Mouse (Mus musculus) ES-E14 (cell line): ENCODE data around the gene Pi4kb.
"Not testable (repeated sequence)": the region's sequence is repeated elsewhere in the genome, so short reads cannot be mapped to it uniquely, and the experiment has no call there.

Experiments
- CHD2 ChIP-seq: IDR thresholded peaks from 2 replicates; pipeline ENCODE4 v1.6.1; 2014; ENCODE audit warnings: mild to moderate bottlenecking, low read depth, low read length, inconsistent platforms
- HCFC1 ChIP-seq: IDR thresholded peaks from 2 replicates; pipeline ENCODE4 v1.6.1; 2012; ENCODE audit warnings: low read length, inconsistent platforms, borderline replicate concordance; ENCODE audit not compliant: insufficient read depth
- MAFK ChIP-seq: IDR thresholded peaks from 2 replicates; pipeline ENCODE4 v1.6.1; 2014; ENCODE audit warnings: mild to moderate bottlenecking, low read depth, low read length, inconsistent platforms; ENCODE audit not compliant: insufficient read depth
- ZC3H11A ChIP-seq: IDR thresholded peaks from 2 replicates; pipeline ENCODE4 v1.6.1; 2012; ENCODE audit warnings: low read depth, mild to moderate bottlenecking, inconsistent platforms, low read length, borderline replicate concordance
- ZNF384 ChIP-seq: IDR thresholded peaks from 2 replicates; pipeline ENCODE4 v1.6.1; 2012; ENCODE audit warnings: low read depth, low read length, inconsistent platforms

- TF ChIP-seq CHD2, ZC3H11A, HCFC1, ZNF384, MAFK: not testable (repeated sequence)
Measured at GRCm38 (mm10) chr3:94937194-94937593, 37.3 kb upstream of the Pi4kb start.
